8 mouse cellular contexts compared by ENCODE assay signal in the genomic region with DNA sequence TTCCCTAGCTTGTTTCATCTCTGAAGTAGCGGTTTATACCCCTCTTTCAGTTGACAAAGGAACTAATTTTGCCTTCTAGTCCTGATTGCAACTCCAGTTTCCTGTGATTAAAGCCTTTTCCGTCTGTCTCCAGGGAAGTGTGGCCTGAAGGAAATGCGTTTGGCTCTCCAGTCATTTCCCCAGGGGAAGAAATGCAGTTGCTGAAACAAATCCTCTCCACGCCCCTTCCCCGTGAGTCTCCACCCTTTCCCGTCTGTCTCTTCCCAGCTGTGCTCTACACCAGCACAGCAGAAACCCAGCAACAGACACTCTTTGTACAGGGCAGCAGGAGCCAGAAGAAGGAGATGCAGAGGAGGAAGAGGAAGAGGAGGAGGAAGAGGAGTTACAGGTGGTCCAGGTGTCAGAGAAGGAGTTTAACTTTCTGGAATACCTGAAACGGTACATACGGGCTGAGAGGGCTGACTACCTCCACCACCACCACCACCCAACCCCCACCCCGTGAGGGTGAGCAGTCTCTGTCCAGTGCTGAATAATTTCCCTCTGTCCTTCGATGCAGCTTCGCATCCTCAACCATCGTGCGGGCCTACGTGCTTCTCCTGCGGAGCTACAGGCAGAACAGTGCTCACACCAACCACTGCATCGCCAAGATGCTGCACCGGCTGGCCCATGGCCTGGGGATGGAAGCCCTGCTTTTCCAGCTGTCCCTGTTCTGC. TPM values are rescaled to one million over a fixed set of nuclear protein-coding genes. Genes with fewer than 3 reads are reported as not detected.
DNase-seq lines count a peak whose midpoint lies in the region; ATAC-seq lines count a peak whose summit lies in the region.

No protein-coding gene starts in this region.

- H3K27me3 ChIP-seq in embryonic facial prominence, embryonic 13.5 days = no peaks in the 10 kb centered on the region
- H3K27me3 ChIP-seq in hindbrain, embryonic 15.5 days = no peaks in the 10 kb centered on the region
- H3K27me3 ChIP-seq in lung, embryonic 16.5 days (ENCODE audit: control insufficient read depth, insufficient read depth, low read depth, low read length) = no peaks in the 10 kb centered on the region
- no peaks in the 10 kb centered on the region for H3K27me3 ChIP-seq in midbrain, embryonic 14.5 days (ENCODE audit: control insufficient read depth, insufficient read depth, low read length)

- DNase-seq in embryo, embryonic 10.5 days (ENCODE audit: low spot score) = peak; percentile 17
- DNase-seq in embryo, embryonic 9.5 days (ENCODE audit: extremely low spot score) = no peak
- DNase-seq in urinary bladder, postnatal 10 days (ENCODE audit: low spot score) = no peak
- DNase-seq in midbrain, embryonic 14.5 days = no peak
- no peak for DNase-seq in thymus, postnatal 4 days

- peak overlapping the region; percentile 45 for H3K27ac ChIP-seq in embryonic facial prominence, embryonic 13.5 days
- 0 out of 2 replicates have a peak overlapping the region, but pooled peaks have one; percentile 30 for H3K27ac ChIP-seq in hindbrain, embryonic 15.5 days (replicated peaks)
- peak overlapping the region; percentile 88 for H3K27ac ChIP-seq in lung, embryonic 16.5 days (ENCODE audit: low read length)
- H3K27ac ChIP-seq in midbrain, embryonic 14.5 days (replicated peaks; ENCODE audit: low read depth, low read length) = no peak overlapping the region

- peak overlapping the region; percentile 2; the same call in 1 of the 2 replicates for H3K4me2 ChIP-seq in embryonic facial prominence, embryonic 13.5 days
- peak overlapping the region; percentile 29; the same call in 1 of the 2 replicates for H3K4me2 ChIP-seq in hindbrain, embryonic 15.5 days
- peak overlapping the region; percentile 33 for H3K4me2 ChIP-seq in lung, embryonic 16.5 days (ENCODE audit: low read depth, low read length)
- no peak overlapping the region for H3K4me2 ChIP-seq in midbrain, embryonic 14.5 days (ENCODE audit: low read length)

- H3K4me1 ChIP-seq in embryonic facial prominence, embryonic 13.5 days = 0 out of 2 replicates have a peak, but pooled peaks cover 5% of the 10 kb centered on the region
- no peaks in the 10 kb centered on the region for H3K4me1 ChIP-seq in hindbrain, embryonic 15.5 days (replicated peaks)
- H3K4me1 ChIP-seq in lung, embryonic 16.5 days (replicated peaks; ENCODE audit: control insufficient read depth, insufficient read depth, low read length) = no peaks in the 10 kb centered on the region
- H3K4me1 ChIP-seq in midbrain, embryonic 14.5 days (ENCODE audit: control insufficient read depth, insufficient read depth, low read length) = no peaks in the 10 kb centered on the region

- ATAC-seq in embryonic facial prominence, embryonic 13.5 days (ENCODE audit: insufficient number of reproducible peaks, insufficient read depth, low FRiP score, low TSS enrichment, low read depth) = no peak
- no peak for ATAC-seq in hindbrain, embryonic 15.5 days (ENCODE audit: low FRiP score, low read depth)
- peak; percentile 81 for ATAC-seq in lung, embryonic 16.5 days (ENCODE audit: low read depth)
- ATAC-seq in midbrain, embryonic 14.5 days (ENCODE audit: low FRiP score, low TSS enrichment) = no peak

- no peak overlapping the region for H3K4me3 ChIP-seq in embryonic facial prominence, embryonic 13.5 days
- 0 out of 2 replicates have a peak overlapping the region, but pooled peaks have one; percentile 1 for H3K4me3 ChIP-seq in hindbrain, embryonic 15.5 days
- H3K4me3 ChIP-seq in lung, embryonic 16.5 days (ENCODE audit: low read length) = peak overlapping the region; percentile 7
- H3K4me3 ChIP-seq in midbrain, embryonic 14.5 days (replicated peaks; ENCODE audit: low read depth, low read length) = no peak overlapping the region

- H3K36me3 ChIP-seq in embryonic facial prominence, embryonic 13.5 days = peaks cover 96% of the 10 kb centered on the region
- H3K36me3 ChIP-seq in hindbrain, embryonic 15.5 days = peaks cover 26% of the 10 kb centered on the region
- H3K36me3 ChIP-seq in lung, embryonic 16.5 days (ENCODE audit: control insufficient read depth, insufficient read depth, low read length) = peaks cover 60% of the 10 kb centered on the region
- H3K36me3 ChIP-seq in midbrain, embryonic 14.5 days (ENCODE audit: control insufficient read depth, insufficient read depth, low read length) = peaks cover 90% of the 10 kb centered on the region

- no peaks in the 10 kb centered on the region for H3K9me3 ChIP-seq in embryonic facial prominence, embryonic 13.5 days
- no peaks in the 10 kb centered on the region for H3K9me3 ChIP-seq in hindbrain, embryonic 15.5 days
- H3K9me3 ChIP-seq in lung, embryonic 16.5 days (ENCODE audit: control insufficient read depth, low read length) = no peaks in the 10 kb centered on the region
- no peaks in the 10 kb centered on the region for H3K9me3 ChIP-seq in midbrain, embryonic 14.5 days (ENCODE audit: control insufficient read depth, low read length)

- H3K9ac ChIP-seq in embryonic facial prominence, embryonic 13.5 days = 0 out of 2 replicates have a peak overlapping the region, but pooled peaks have one; percentile 36
- H3K9ac ChIP-seq in hindbrain, embryonic 15.5 days = no peak overlapping the region
- no peak overlapping the region for H3K9ac ChIP-seq in lung, embryonic 16.5 days (ENCODE audit: low read length)
- no peak overlapping the region for H3K9ac ChIP-seq in midbrain, embryonic 14.5 days (replicated peaks; ENCODE audit: low read length)

- 67% methylated on average over 17 of the region's 17 CpGs for WGBS in embryonic facial prominence, embryonic 13.5 days
- WGBS in hindbrain, embryonic 15.5 days = 83% methylated on average over 17 of the region's 17 CpGs
- WGBS in lung, embryonic 16.5 days = 70% methylated on average over 17 of the region's 17 CpGs
- 87% methylated on average over 17 of the region's 17 CpGs for WGBS in midbrain, embryonic 14.5 days

RNA-seq across cellular contexts. Expression of gene Apon, which starts 6.7 kb away (rescaled TPM):
- 0.58 and 0.62 TPM in 2 replicates for polyA plus RNA-seq in embryonic facial prominence, embryonic 13.5 days (2015; fragmentation: Nextera tagmentation; extraction: Ambion mirVana)
- polyA plus RNA-seq in hindbrain, embryonic 15.5 days (2015; fragmentation: Nextera tagmentation; extraction: Ambion mirVana) = 0.14 TPM in 1 of 2 replicates, not detected in the other
- polyA plus RNA-seq in lung, embryonic 16.5 days (2015; fragmentation: Nextera tagmentation; extraction: Ambion mirVana) = 0.14 and 0.63 TPM in 2 replicates
- polyA plus RNA-seq in midbrain, embryonic 14.5 days (2014; fragmentation: Nextera tagmentation; extraction: Ambion mirVana) = not detected in 2 replicates

RNA-seq across cellular contexts. Expression of gene Timeless, which starts 15.3 kb away (rescaled TPM):
- 65.4 and 79.4 TPM in 2 replicates for polyA plus RNA-seq in embryonic facial prominence, embryonic 13.5 days (2015; fragmentation: Nextera tagmentation; extraction: Ambion mirVana)
- polyA plus RNA-seq in hindbrain, embryonic 15.5 days (2015; fragmentation: Nextera tagmentation; extraction: Ambion mirVana) = 22.4 and 23.3 TPM in 2 replicates
- polyA plus RNA-seq in lung, embryonic 16.5 days (2015; fragmentation: Nextera tagmentation; extraction: Ambion mirVana) = 52.1 and 58.4 TPM in 2 replicates
- 13.5 and 19.5 TPM in 2 replicates for polyA plus RNA-seq in midbrain, embryonic 14.5 days (2014; fragmentation: Nextera tagmentation; extraction: Ambion mirVana)

RNA-seq across cellular contexts. Expression of gene Apof, which starts 21.3 kb away (rescaled TPM):
- 2.0 TPM in 1 of 2 replicates, not detected in the other for polyA plus RNA-seq in embryonic facial prominence, embryonic 13.5 days (2015; fragmentation: Nextera tagmentation; extraction: Ambion mirVana)
- 0.21 and 0.47 TPM in 2 replicates for polyA plus RNA-seq in hindbrain, embryonic 15.5 days (2015; fragmentation: Nextera tagmentation; extraction: Ambion mirVana)
- 0.43 and 2.6 TPM in 2 replicates for polyA plus RNA-seq in lung, embryonic 16.5 days (2015; fragmentation: Nextera tagmentation; extraction: Ambion mirVana)
- not detected in 2 replicates for polyA plus RNA-seq in midbrain, embryonic 14.5 days (2014; fragmentation: Nextera tagmentation; extraction: Ambion mirVana)

RNA-seq across cellular contexts. Expression of gene Mip, which starts 21.5 kb away (rescaled TPM):
- polyA plus RNA-seq in embryonic facial prominence, embryonic 13.5 days (2015; fragmentation: Nextera tagmentation; extraction: Ambion mirVana) = 0.14 and 0.51 TPM in 2 replicates
- 0.12 TPM in 1 of 2 replicates, not detected in the other for polyA plus RNA-seq in hindbrain, embryonic 15.5 days (2015; fragmentation: Nextera tagmentation; extraction: Ambion mirVana)
- not detected in 2 replicates for polyA plus RNA-seq in lung, embryonic 16.5 days (2015; fragmentation: Nextera tagmentation; extraction: Ambion mirVana)
- 0.12 and 0.17 TPM in 2 replicates for polyA plus RNA-seq in midbrain, embryonic 14.5 days (2014; fragmentation: Nextera tagmentation; extraction: Ambion mirVana)

RNA-seq across cellular contexts. Expression of gene Stat2, which starts 23.2 kb away (rescaled TPM):
- 15.7 and 19.0 TPM in 2 replicates for polyA plus RNA-seq in embryonic facial prominence, embryonic 13.5 days (2015; fragmentation: Nextera tagmentation; extraction: Ambion mirVana)
- polyA plus RNA-seq in hindbrain, embryonic 15.5 days (2015; fragmentation: Nextera tagmentation; extraction: Ambion mirVana) = 20.7 and 21.7 TPM in 2 replicates
- polyA plus RNA-seq in lung, embryonic 16.5 days (2015; fragmentation: Nextera tagmentation; extraction: Ambion mirVana) = 12.3 and 13.1 TPM in 2 replicates
- 12.2 and 23.0 TPM in 2 replicates for polyA plus RNA-seq in midbrain, embryonic 14.5 days (2014; fragmentation: Nextera tagmentation; extraction: Ambion mirVana)

Comparison
In these comparisons a context has a peak if more than half of its experiments do, and no peak if none do; other contexts are left out.
1. H3K4me3 ChIP-seq: peak in hindbrain, embryonic 15.5 days (single experiment) and lung, embryonic 16.5 days (single experiment); none in embryonic facial prominence, embryonic 13.5 days (single experiment) and midbrain, embryonic 14.5 days (single experiment).